Mouse (Mus musculus) brain, embryonic 18.5 days (tissue): ENCODE data around the gene Rgmb.

Source experiments
- DNase-seq: peaks from one replicate; pipeline ENCODE4 v3.0.0-alpha.2; 2012; ENCODE audit warnings: low read depth, low spot score

The Rgmb gene

DNA sequence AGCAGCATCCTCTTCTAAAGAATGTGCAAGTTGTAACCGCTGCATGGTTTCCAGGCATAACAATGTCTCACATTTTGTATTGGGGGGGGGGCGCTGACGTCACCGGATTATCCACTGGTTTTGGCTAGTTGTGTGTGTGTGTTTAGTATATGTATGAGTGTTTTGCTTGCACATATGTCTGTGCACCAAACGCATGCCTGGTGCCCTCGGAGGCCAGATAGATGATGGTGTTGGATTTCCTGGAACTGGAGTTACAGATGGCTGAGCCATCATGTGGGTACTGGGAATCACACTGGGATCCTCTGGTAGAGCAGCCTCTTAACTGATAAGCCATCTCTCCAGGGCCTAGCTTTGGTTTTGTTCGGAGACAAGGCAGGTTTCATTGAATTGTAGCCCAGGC lies 8.5 kb downstream of the Rgmb start:
- DNase-seq = no peak

DNA sequence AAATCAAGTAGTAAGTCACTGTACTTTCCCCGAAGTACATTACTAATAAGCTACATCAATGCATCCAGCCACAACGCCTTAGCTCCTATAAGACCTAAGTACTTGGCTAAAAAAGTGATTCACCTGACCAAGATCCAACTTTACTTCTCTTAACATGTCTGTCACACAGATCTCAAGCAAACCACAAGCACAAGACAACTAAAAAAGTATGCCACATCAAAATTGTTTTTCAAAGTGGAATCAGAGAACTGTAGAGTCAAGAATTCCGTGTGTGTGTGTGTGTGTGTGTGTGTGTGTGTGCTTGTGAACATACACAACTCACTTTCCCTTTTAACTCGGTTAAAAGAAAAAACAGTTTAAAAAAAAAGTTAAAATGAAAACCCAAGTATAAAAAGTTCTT lies 9.1 kb downstream of the Rgmb start:
- DNase-seq = no peak

DNA sequence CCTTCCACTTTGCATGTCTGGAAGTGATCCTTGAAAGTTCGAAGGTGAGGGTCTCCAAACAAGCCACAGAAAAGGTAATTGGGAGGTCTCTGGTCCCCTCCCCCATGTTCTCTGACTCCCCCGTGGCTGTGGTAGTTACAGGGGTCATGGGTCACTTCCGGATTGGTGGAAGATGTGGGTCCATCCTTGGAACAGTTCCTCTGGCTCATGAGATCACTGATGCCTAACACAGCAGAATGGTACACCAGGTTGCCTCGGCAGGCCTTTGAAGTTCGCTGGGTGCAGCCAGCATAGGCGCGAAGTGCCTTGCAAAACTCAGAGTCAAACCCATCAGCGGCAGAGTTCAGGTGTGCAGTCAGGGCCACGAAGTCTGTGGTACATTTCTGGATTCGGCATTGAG lies 10.1 kb downstream of the Rgmb start:
- no peak for DNase-seq

DNA sequence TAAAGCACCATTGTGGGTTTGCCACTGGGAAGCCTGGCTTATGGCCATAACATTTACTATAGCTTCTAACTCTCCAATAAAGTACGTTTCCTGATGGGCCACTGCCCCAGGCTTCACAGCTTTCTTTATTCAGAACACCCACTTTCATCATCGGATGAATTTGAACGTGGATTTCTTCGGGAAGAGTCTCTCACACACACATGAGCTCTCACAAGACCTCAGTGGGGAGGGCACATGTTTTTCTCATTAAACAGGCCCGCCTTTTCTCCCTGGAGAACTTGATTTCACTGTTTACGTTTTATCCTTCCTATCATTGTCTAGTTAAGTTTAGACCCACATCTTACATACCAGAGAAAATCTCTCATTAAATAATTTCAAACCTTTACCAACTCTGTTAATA lies 10.7 kb downstream of the Rgmb start:
- no peak for DNase-seq

DNA sequence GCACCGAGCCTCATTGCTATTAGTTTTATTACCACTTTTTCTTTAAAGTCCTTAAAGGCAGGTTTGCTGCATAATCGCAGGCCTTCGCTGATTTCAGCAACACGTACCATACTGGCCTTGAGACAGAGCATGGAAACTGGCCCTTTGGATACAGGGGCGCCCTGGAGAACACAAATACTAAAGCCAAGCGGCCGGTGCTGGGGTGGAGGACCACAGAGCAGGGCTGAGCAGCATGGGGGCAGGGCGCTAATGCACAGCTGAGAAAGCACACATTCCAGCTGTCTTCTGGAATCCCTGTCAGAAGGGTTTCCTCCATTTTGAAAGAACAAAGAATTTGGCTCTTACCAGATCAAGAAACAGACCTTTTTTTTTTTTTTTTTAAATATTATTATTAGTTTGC lies 12.5 kb downstream of the Rgmb start:
- DNase-seq = no peak

DNA sequence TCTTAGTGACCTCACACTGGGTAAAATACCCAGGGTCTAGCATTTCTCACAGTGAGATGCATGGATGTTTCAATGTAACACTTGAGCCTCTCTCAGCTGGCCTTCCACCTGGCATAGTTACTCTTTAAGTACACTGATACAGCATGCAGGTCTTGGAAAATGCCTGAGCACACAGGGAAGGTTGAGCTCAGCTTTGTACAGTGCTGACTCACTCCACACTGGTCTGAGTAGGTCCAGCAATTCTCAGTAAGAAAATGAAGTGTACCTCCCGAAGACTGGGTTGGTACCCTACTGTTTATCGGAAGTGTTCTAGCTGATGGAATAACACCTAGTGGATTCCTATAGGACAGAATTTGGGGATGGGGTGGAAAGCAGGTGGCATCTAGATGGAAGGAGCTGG lies 13.2 kb downstream of the Rgmb start:
- DNase-seq = no peak

DNA sequence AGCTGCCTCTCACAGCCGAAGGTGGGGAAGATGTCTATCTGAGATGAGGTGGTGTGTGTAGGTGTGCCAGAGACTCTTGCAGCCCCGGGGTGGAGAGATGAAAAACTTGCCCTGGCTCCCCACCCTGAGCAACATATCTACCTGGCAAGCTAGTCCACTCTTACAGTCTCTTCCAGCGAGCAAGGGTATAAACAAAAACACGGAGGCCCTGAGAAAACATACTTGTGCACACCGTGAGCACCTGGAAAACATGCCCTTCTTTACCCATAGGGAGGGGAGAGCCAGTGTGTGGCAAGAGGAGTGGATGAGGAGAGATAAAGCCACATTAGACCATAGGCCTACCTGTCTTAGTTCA lies 13.8 kb downstream of the Rgmb start:
- no peak for DNase-seq

DNA sequence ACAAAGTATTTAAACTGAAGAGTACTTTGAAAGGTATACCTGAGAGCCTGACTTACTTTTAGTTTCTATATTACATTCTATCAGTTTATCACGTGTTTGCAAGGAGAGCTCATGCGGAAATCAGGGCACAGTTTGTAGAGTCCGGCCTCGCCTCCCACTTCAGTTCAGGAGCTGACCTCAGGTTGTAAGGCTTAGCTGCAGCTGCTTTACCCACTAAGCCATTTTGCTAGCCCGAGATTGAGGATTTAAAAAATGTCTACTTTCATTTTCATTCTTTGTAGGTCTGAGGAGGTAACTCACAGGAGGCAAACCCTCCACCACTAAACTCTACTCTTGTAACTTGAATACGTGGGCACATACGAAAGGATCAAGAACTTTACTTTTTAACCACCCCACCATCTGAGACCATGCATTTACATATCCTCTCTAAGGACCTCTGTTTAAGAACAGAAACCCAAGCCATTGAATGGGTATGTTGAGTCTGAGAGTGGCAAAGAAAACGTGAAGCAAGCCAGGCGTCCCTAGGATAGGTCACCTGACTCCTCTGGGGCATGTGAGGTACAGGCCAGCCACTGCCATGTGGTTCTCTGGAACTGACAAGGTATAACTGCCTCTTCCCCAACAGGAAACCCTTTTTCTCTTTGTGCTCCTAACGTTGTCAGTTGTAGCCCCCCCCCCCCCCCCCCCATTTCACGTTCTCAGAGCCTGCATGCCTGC lies 14.3 kb downstream of the Rgmb start:
- DNase-seq = no peak

DNA sequence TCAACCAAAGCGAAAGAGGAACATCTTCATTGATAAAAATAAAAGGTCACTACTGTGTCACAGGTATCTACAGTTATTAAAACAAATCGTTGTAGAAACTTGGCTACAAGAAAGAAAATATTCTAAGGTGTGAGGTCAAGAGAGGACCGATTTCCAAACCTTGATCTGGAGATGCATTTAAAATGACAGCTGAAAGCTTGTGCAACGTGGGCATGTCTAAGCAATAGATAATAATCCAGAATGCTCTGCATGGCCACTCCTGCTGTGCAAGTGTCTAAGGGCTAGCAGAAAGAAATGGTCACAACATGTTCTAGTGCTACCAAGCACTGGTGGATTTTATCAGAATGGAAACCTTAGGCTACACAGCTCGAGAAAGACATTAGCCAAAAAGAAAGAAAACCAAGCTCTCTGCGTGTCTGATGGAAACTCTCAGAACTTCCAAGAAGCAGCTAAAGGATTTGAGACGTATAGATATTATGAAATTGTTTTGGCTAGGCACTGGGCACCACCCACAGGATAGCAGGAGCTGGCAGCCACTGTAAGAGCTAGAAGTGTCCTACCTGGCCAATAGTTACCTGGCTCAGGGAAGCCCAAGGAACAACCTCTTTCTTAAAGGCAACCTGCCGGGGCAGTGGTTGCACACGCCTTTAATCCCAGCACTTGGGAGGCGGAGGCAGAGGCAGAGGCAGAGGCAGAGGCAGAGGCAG lies 15.4 kb downstream of the Rgmb start:
- DNase-seq = no peak

DNA sequence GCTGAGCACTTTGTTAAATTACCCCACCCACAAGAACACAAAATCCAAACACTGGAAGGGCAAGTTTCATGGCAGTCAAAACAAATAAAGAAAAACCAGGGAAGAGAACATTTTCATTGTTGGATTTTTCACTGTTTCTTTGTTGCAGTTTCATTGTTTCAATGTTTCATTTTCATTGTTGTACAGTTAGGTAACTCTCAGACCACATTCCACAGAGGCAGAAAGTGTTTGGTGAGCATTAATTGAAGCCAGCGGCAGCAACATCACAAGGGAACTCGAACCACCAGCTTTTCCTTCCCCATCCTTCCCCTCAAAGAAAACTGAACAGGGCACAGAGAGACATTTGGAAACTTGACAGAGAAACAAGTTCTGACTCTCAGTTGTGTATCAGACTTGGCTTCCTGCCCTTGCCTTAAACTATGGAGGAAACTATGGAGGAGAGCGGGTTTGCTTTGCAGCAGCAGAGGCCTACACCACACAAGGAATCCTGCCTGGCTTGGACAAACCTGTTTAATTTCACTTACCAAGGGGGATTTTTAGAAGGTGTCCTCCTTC lies 17.1 kb downstream of the Rgmb start:
- no peak for DNase-seq

DNA sequence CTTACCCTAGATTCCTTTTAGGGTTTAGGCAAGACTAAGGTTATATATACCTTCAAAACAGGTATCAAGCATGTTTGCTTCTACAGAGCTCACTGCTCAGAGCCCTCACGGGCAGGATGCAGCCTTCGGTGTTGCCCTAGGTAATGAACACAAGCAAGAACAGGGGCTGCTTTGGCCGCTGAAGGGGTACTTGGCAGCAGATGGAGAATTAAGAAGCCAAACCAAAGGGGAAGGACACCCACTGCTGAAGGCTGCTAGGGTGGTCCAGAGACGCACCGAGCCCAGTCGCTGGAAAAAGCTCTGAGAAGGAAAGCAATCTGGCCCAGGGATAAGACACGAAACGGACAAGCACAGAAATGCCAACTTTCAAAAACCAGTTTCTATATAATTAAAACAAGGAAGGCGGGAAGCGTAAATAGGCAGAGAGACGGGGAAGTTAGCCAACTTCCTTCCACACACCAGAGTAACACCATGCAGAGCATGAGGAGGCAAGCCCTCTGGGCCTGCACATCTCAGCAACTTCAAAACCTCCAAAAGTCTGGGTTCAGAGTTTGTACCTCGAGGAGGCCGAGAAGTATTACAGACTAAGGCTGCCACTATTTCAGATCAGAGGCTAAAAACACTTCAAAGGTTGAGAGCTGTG lies 18.6 kb downstream of the Rgmb start:
- DNase-seq = no peak

DNA sequence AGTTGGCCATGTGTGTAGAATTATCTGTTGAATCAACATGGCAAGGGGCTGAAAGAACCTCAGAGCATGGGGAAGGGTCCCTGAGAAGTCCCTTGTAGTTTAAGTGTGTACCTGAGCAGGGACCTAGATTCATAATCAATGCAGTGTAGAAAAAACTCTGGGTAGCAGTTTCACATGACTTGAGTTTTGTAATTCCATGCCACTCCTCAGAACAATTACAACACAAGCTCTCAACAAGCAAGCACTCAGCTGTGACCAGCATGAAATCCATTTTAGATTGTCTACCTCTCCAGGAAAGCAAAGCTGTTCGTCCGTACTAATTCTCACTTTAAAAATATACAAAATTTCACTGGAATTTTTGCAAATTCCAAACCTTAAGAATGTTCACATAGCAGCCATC lies 20.9 kb downstream of the Rgmb start:
- no peak for DNase-seq

DNA sequence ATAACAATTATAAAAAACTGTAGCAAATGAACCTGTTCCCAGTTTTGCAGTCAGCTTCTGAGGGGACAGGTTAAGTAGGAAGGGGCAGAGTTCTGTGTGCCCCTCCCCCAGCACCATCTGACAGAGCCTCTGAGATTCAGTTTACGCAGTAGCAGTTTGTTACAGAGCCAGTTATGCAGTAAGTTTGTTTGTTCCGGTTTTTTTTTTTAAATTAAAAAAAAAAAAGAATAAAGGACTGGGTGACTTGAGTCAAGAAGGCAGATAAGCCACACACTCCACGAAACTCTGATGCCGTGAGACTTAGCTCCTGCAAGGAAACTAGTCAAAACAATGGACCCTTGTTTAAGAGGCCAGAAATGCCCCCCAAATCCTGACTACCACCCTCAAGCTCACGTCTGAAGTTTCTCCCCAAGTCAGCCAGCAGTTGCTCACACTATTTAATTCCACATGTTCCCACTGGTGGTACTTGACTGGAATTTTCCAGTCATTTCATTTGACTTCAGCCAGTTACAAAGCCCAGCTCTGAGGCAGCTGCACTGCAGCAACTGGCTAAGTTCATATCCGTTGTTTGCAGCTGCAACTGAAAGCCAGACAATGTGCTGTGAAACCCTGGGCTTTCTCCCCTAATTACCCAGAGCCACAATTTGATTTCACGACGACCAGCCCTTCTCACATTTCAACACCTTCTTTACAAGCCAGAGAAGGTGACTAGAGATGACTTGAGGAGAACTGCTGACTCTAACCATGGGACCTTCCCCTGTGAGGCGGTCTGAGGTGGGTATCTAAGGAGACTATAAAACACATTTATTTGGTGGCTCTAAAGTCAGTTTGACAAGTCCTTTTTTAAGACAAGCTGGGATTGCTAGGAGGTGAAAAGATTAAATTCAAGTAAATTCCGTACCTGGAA lies 22.1 kb downstream of the Rgmb start:
- DNase-seq = no peak

DNA sequence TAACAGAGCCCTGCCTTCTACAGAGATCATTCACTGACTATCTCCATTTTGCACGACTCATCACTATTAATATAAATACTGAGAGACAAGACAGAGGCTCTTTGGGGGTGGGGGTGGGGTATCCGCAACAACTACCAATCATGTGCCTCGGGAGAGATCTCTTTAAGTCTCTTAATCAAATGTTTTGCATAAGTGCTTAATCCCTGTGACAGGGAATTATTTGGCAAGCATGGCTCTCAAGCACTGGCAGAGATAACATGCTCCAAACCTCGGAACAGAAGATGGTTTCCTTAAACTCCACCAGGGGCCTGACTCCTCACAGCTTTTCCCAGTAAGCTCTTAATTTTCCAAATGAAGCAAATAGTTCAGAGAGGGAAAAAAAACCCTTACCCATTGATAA lies 22.8 kb downstream of the Rgmb start:
- DNase-seq = no peak

DNA sequence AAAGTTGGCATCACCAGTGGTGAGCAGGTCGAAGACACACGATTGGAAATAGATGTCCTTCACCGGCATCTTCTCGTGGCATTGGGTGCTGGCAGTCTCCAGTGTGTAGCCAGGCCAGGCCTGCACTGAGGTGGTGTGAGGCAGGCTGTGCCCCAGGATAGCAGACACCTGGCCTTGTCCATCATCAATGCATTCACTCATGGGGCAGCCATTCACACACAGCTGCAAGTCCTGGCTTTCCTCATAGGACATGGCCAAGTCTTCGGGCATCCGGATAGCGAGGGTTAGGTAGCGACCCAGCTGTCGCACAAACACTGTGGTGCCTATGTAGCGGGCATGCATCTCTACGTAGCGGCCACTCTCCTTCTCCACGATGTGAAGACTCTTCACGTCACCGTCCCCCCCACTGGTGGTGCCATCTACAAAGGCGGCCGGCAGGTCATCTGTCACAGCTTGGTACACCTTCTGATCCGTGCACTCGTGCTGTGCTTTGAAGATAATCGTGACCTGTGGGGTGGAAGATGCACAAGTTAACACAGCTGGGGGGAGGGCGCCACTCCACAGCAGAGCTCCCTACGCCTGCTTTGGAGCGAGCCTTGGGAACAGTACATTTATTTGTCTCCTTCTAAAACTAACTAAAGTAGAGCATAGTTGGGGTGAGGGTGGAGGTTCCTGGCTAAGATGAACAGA lies 23.4 kb downstream of the Rgmb start:
- no peak for DNase-seq

DNA sequence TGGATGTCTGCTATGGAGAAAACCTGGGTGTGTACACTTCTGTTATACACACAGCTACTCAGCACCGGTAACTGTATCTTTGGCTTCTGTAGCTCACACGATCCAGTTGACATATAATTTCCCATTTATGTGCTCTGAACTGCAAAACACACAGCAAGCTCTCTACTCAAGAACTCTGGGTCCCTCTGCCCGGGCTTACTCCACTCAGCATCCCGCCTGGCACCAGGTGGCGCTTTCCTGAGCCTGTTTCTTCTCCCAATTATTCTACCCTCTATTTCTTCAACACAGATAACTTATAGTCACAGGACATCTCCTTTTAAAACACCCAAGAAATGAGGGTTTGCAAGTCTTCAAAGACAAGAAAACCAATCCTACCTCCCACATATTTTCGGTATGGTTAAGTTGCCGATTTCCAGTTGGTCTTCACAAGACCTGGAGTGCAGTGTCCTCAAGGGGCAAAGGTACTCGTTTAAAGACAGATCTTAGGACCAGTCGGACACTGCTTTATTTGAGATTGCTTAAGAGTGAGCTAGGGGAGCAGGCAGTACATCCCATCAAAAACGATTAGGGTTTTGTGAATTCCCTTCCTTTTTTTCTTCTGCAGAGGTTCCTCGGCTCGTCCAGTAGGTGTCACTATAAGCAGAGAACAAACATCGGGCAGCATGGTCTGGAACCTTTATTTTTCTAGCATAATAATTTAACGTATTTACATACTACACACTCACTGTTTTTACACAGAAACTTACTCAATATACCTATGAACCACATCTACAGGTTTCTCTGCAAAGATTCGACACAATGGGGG lies 26.6 kb downstream of the Rgmb start:
- no peak for DNase-seq

DNA sequence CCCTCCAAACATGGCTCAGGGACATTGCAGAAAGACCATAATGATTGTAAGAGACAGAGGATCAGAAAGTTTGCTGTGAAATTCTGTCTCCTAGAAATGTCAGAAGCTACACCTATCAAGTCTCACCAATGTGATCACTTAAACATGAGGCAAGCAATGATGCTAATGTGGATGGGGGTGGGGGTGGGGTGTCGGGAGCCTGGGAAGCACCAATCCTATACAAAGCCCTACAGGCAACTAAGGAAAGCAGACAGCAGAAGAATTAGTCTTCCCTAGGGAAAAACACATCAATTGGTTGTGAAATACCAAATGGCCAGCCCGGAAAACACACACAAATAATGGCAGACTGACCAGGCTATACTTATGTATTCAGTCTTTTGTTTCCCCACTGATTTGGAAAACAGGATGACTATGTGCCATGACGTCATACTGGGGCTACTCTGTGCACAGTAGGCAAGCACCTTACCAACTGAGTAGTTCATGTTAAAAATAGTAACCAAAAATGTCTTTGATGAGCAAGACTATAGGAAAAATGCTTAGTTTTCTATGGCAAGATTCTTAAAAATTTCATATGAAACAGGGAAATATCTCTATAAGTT lies 31.5 kb downstream of the Rgmb start:
- no peak for DNase-seq

DNA sequence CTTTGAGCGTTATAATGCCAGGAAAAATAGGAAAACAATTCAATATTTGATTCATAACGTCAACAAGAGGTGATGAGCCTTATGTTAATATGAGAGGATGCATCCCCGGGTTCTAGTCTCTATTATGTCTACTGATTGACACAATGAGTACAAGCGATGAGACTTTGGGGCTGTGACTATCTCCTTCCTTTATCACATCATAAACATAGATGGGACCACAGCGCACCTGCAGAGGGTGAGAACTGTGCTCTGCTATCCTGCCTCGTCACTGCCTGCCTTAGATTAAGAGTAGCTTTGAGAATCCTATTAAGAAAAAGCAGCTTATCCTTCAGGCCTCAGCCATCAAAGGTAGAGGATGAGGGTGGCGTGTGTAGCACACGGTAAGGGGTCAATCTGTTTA lies 40.1 kb downstream of the Rgmb start:
- DNase-seq = no peak

DNA sequence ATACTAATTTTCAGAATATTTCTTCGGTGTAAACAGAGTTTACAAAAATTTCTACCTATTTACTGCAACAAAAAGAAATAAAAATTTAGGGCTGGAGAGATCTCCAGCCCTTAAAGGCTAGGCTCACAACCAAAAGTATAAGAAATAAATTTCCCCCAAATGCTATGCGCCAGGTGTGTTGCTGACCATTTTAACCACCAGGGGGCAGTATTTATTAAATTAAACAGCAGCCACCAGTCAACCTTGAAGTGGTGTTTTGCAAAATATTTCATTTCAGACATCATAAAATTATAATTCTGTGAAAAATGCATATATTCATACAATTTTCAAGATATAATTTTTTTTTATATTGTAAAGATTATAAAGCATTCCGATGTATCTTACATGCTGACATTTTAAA lies 43.8 kb downstream of the Rgmb start:
- no peak for DNase-seq

DNA sequence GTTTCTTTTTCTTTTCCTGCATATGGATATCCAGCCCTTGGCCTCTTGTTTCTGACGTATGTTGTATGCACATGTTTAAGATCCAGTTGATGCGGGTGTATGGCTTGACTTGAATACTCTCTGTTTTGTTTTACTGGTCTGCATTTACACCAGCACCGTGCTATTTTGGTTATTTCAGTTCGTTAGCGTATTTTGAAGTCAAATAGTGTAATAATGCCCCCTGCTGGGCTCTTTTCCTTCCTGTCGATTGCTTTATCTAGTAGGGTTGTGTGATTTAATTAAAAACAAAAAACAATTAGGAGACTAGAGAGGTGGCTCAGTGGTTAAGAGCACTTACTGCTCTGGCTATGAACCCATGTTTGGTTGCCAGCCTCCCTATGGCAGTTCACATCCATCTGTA lies 52.9 kb downstream of the Rgmb start:
- DNase-seq = no peak
